Mouse (Mus musculus) limb, embryonic 10.5 days (tissue): ENCODE measurements around the gene Jaml. TPM values are rescaled to one million over a fixed set of nuclear protein-coding genes. Genes with fewer than 3 reads are reported as not detected.

Experiments
- DNase-seq: peaks from one replicate; pipeline ENCODE4 v3.0.0-alpha.2; 2017; ENCODE audit warnings: low spot score
- H3K27ac ChIP-seq: fragments of 300-500 bp; sonication (generic); 2 replicates; pipeline ENCODE4 v1.5.1; 2016; ENCODE audit warnings: mild to moderate bottlenecking
- H3K27me3 ChIP-seq: fragments of 300-500 bp; sonication (generic); 2 replicates; pipeline ENCODE4 v1.6.1; 2016; ENCODE audit warnings: low read depth, mild to moderate bottlenecking; ENCODE audit not compliant: poor library complexity, severe bottlenecking
- H3K36me3 ChIP-seq: fragments of 300-500 bp; sonication (generic); 2 replicates; pipeline ENCODE4 v1.6.1; 2016; ENCODE audit warnings: mild to moderate bottlenecking, moderate library complexity
- H3K4me1 ChIP-seq: fragments of 300-500 bp; sonication (generic); 2 replicates; pipeline ENCODE4 v1.6.1; 2016
- H3K4me3 ChIP-seq: fragments of 300-500 bp; sonication (generic); 2 replicates; pipeline ENCODE4 v1.5.1; 2016; ENCODE audit warnings: mild to moderate bottlenecking, moderate library complexity
- H3K9me3 ChIP-seq: fragments of 300-500 bp; sonication (generic); replicated peaks from 2 replicates; pipeline ENCODE4 v1.6.1; 2016; ENCODE audit warnings: mild to moderate bottlenecking
- whole genome bisulfite sequencing: fragments of 180-500 bp; shearing (Covaris S2); methylation state at CpG from one replicate; pipeline ENCODE4 v1.1.7; 2016; 5-methylcytosine and 5-hydroxymethylcytosine counted together
- polyA plus RNA-seq: library from polyadenylated mRNA; unstranded; fragments of >200 nt; fragmentation: Nextera tagmentation; extraction: Ambion mirVana; gene quantifications from 2 replicates; pipeline ENCODE4 v1.2.1, GENCODE M21; 2016

The Jaml gene
- polyA plus RNA-seq, 1 experiment from 2014 or later: 6.3 TPM

DNA sequence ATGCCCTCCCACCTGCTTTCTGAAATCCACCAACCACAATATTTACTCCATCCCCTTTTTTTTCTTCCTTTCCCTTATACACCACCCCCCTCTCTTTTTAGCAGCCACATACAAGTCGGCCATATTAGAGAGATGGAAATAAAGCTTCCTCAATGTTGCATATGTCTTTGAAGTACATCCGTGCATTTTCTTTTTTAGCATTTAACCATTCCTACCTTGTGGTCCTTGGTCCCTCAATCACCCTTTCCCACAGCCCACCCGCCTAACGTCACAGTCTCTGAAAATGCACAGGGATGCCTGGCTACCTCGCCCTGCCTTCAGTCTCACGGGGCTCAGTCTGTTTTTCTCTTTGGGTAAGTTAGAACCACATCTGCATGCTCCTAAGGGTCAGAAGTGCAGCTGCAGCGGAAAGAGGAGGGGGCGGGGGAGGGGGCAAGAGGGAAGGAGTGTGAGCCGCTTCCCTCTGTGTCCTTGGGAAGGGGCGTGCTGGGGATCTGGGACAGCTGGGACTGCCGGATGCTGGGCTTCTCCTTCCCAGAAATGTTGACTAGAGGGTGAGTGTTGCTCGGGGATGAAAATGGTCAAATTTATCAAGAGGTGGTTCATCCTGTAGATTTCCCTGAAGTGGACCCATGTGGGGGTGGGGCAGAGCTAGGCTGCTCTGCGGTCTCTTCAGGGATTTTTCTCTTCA, 38.9 kb downstream of the Jaml start, which contains the start of gene Scn2b:
Gene Scn2b, plus strand, starts transcription at position 42 of the 691 bp plus-strand sequence.
- peak; percentile 74 for DNase-seq
- Histone ChIP-seq H3K4me3 (peak within 1 kb of the TSS; percentile 69), H3K4me1 (peaks cover 75% of the 10 kb centered on the region), H3K27me3 (no peaks in the 10 kb centered on the region), H3K27ac (peak within 1 kb of the TSS; percentile 95), H3K36me3 (no peaks in the 10 kb centered on the region; the same call in 1 of the 2 replicates), H3K9me3 (no peaks in the 10 kb centered on the region)
- WGBS: 1% methylated on average over 13 of the region's 13 CpGs

DNA sequence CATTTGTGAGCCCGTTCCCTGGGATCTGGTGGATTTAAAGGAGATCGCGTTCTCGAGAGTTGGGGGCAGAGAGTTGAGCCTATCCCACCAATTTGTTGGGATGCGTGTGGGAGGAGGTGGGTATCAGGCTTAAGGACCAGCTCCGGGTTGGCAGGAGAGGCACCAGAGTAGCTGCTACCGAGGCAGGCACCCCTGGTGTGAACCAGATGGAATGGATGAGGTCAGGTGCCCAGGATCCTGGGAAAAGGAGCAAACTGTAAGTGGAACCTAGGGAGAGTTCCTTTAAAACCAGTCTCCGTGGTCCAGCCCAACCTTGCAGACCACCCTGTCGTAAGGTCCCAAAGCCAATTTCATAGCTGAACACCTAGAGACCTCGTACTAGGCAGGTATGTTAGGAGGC, 39.6 kb downstream of the Jaml start:
- H3K4me3 ChIP-seq: peak overlapping the region; percentile 69
- peak overlapping the region; percentile 95 for H3K27ac ChIP-seq
- peaks cover 75% of the 10 kb centered on the region for H3K4me1 ChIP-seq
- H3K36me3 ChIP-seq: no peaks in the 10 kb centered on the region; the same call in 1 of the 2 replicates
- no peaks in the 10 kb centered on the region for H3K9me3 ChIP-seq
- 23% methylated on average over 10 of the region's 10 CpGs for WGBS
- DNase-seq: no peak
- no peaks in the 10 kb centered on the region for H3K27me3 ChIP-seq

DNA sequence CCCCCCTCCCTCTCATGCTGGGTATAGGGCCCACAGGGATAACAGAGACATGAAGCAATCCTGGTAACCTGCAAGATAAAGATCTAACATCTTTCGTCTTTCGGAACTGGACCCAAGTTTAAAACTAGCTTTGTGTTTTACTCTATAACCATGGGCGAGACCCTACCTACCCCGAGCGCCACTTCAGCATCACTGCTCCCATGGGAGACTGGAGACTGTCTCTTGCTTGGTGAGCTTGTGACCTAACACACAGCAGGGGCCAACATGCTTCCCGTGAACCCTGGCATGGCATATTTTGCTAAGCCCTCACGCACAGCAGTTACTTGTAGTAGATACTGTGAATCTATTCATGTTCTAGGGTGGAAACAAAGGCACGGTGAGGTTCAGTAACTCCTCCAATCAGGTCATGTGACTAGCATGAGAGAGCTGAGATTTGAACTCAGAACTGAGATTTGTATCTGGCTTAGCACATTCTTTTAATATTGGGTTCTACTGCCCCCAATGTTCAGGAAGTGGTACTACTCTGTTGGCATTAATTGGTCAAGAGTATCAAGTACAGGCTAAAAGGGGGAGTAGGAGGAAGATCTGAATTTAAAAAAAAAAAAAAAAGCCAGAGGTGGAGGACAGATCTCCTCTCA, 40.5 kb downstream of the Jaml start:
- Histone ChIP-seq H3K4me3 (peak overlapping the region; percentile 69), H3K9me3 (no peaks in the 10 kb centered on the region), H3K27me3 (no peaks in the 10 kb centered on the region), H3K4me1 (peaks cover 73% of the 10 kb centered on the region), H3K36me3 (peaks cover under 1% of the 10 kb centered on the region), H3K27ac (peak overlapping the region; percentile 95; the same call in 1 of the 2 replicates)
- DNase-seq: no peak
- 95% methylated on average over 8 of the region's 8 CpGs for WGBS

DNA sequence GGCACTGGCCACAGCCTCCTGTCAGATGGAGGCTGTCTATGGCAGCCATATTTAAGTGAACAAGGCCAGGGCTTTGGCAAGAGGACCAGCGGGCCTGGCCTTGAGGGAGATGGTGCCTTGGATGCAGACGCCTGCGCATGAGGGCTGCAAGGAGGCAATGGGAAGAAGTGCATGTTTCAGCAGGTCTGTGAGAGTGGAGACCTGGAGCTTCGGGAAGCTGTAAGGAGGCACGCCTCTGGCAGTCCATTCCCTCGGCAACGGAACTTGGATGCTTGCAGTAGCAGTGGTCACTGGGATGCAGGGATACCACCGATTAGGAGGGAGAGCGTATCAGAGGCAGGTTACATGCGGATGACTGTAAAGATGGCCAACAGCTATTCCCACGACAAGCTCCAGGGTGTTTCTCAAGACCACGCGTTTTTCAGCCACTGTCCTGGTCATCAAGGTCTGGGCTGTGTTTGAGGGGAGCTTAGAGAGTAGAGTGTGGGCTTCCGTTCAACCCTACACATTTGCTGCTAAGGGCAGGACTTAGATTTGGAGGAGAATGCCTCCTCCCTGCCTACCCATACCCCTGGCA, 41.1 kb downstream of the Jaml start:
- 86% methylated on average over 14 of the region's 14 CpGs for WGBS
- peaks cover 69% of the 10 kb centered on the region for H3K4me1 ChIP-seq
- no peaks in the 10 kb centered on the region for H3K27me3 ChIP-seq

DNA sequence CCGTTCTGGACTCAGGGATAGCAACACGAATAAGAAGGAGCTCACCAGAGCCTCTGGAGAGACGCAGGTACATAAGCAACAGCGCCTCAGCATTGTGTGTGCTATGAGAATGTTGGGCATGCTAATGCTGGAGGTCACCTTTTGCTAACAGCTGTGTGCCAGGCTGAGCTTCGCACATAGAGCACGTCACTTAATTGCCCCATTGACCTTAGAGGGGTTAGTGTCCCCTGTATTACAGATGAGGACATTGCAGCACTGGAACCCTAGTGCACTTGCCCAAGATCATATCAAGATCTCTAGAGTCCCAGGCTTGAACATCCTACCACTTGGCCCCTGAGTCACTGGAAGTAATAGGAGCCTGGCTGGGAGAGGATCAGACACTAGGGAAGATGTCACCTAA, 41.6 kb downstream of the Jaml start:
- Histone ChIP-seq H3K27ac (no peak overlapping the region), H3K36me3 (peaks cover 12% of the 10 kb centered on the region), H3K27me3 (no peaks in the 10 kb centered on the region), H3K9me3 (no peaks in the 10 kb centered on the region), H3K4me3 (no peak overlapping the region), H3K4me1 (peaks cover 64% of the 10 kb centered on the region)
- DNase-seq: no peak
- 81% methylated on average over 6 of the region's 6 CpGs for WGBS

More for the DNA sequence above, 41.1 kb downstream of the Jaml start:
- H3K4me3 ChIP-seq: no peak overlapping the region
- peaks cover 7% of the 10 kb centered on the region for H3K36me3 ChIP-seq
- no peak for DNase-seq
- H3K27ac ChIP-seq: no peak overlapping the region
- H3K9me3 ChIP-seq: no peaks in the 10 kb centered on the region

DNA sequence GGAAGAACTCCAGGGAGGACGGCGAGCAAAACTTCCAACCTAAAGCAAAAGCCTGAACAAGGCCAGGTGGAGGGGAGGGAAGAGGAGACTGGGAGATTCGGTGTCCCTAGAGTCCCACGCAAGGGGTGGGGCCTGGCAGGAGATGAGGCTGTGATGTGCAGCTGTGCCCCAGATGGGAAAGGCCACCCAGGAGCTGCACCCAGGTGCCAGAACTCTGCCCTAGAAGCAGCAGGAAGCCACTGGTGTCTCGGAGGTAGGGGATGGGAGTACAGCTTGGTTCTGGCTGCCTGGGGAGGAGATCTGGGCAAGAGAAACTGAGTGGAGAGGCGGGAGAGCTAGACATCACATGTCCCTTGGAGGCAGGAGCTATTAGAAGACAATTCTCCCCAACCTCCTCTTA, 42.0 kb downstream of the Jaml start:
- peaks cover 17% of the 10 kb centered on the region for H3K36me3 ChIP-seq
- H3K27ac ChIP-seq: no peak overlapping the region
- 45% methylated on average over 6 of the region's 6 CpGs for WGBS
- no peak for DNase-seq
- H3K27me3 ChIP-seq: no peaks in the 10 kb centered on the region
- no peaks in the 10 kb centered on the region for H3K9me3 ChIP-seq
- H3K4me3 ChIP-seq: no peak overlapping the region
- peaks cover 59% of the 10 kb centered on the region for H3K4me1 ChIP-seq

DNA sequence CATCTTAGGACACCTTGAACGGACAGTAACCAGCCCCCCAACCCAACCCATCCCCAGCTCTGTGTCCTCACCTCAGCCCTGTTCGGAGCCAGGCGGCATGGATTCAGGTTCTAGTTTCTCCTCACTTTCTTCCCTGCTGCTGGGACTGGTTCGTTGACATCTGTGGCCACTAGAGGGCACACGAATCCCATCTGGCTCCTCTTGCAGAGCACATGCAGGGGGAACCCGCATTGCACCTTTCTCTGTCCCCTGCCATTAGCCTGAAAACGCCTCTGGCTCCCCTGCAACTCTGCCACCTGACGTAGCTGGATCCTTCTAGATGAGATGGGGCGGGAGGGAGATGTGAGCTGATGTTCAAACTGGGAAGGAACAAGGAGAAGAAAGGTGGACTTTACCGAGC, 42.8 kb downstream of the Jaml start:
- no peaks in the 10 kb centered on the region for H3K27me3 ChIP-seq
- 4% methylated on average over 10 of the region's 10 CpGs for WGBS
- H3K4me1 ChIP-seq: peaks cover 59% of the 10 kb centered on the region
- no peaks in the 10 kb centered on the region for H3K9me3 ChIP-seq
- H3K4me3 ChIP-seq: peak overlapping the region; percentile 25
- H3K36me3 ChIP-seq: peaks cover 24% of the 10 kb centered on the region
- peak; percentile 85 for DNase-seq
- H3K27ac ChIP-seq: peak overlapping the region; percentile 71

DNA sequence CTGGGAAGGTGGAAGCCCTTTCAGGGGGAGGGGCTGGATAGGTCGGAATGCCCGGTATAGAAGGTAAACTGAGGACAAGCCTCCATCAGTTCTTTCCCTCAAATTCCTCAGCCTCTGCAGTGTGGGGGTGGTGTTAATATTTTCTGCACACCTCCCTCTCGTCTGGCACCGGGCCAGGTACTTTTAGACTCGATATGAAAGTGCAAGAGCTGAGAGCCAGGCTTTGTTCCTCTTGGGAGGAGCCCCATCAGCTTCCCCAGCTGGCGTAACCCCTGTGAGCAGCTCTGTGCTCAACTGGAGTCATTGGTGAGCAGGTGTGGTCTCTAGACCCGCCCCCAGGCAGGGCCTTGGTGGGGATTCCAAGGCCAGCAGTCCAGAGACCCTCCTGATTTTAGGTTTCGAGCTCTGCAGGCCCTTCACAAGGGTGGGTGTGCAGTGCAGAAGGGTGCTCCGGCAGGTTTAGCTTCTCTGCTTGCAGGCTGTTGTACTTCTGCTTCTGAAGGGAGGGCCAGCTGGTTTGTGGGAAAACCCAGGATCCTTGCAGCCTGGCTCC, 43.3 kb downstream of the Jaml start:
- 36% methylated on average over 9 of the region's 9 CpGs for WGBS
- Histone ChIP-seq H3K27ac (peak overlapping the region; percentile 71), H3K4me1 (peaks cover 57% of the 10 kb centered on the region), H3K4me3 (peak overlapping the region; percentile 25), H3K9me3 (no peaks in the 10 kb centered on the region), H3K27me3 (no peaks in the 10 kb centered on the region), H3K36me3 (peaks cover 29% of the 10 kb centered on the region)
- DNase-seq: no peak

DNA sequence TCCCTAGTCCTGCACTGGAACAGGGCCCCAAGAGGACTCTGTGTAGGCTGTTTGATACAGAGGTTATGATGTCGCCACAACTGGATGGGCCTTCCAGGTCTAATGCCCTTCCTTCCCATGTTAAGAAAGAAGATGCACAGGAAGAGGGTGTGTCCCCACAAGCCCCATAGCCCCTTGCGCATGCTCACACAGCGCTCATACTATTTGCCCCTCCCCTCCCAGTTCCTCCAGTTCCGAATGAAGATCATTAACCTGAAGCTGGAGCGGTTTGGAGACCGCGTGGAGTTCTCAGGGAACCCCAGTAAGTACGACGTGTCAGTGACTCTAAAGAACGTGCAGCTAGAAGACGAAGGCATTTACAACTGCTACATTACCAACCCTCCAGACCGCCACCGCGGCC, 46.2 kb downstream of the Jaml start:
- Histone ChIP-seq H3K4me1 (peaks cover 39% of the 10 kb centered on the region), H3K27ac (no peak overlapping the region), H3K27me3 (no peaks in the 10 kb centered on the region), H3K36me3 (peaks cover 39% of the 10 kb centered on the region), H3K9me3 (no peaks in the 10 kb centered on the region), H3K4me3 (no peak overlapping the region)
- 92% methylated on average over 14 of the region's 14 CpGs for WGBS
- no peak for DNase-seq

DNA sequence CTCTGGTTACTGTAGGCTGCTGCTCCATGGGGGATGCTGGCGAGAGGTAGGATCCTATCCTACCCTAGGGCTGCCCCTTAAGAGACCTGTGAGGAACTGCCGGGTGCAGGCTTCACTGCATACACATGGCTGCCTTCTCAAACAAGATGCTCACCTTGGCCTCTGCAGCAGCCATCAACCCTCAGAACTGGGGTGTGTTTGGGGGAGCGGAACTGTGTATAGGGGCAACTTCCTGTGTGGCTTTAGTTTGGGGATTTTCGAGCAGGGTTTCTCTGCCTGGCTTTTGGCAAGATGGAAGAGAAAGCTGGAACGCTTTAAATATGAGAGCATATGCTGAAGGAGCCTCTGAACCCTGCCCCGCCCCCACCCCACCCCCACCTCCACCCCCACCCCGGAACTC, 48.0 kb downstream of the Jaml start:
- Histone ChIP-seq H3K27ac (no peak overlapping the region), H3K36me3 (peaks cover 39% of the 10 kb centered on the region), H3K4me3 (no peak overlapping the region), H3K4me1 (peaks cover 23% of the 10 kb centered on the region), H3K9me3 (no peaks in the 10 kb centered on the region), H3K27me3 (no peaks in the 10 kb centered on the region)
- no peak for DNase-seq
- 65% methylated on average over 7 of the region's 7 CpGs for WGBS

DNA sequence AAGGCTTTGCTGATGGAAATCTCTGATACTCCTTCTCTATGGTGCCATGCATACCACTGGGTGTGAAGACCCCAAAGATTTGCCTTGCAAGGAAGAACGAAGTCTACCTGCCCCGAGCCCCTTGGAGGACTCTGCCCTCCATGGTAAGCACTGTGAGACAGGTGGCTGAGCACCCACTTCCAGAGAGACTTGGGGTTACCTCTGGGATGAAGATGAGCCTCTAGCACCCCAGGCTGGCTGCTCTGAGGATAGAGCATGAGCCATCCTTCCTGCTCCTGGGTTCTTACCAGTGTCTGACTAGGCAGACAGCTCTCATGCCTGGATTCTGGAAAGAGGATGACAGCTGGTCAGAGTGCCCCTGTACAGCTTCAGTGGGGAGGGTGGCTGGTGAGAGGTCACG, 51.1 kb downstream of the Jaml start:
- no peak overlapping the region for H3K4me3 ChIP-seq
- no peaks in the 10 kb centered on the region for H3K9me3 ChIP-seq
- peaks cover 31% of the 10 kb centered on the region for H3K36me3 ChIP-seq
- 87% methylated on average over 3 of the region's 3 CpGs for WGBS
- peaks cover 37% of the 10 kb centered on the region for H3K4me1 ChIP-seq
- 0 out of 2 replicates have a peak, but pooled peaks cover 5% of the 10 kb centered on the region for H3K27me3 ChIP-seq
- DNase-seq: no peak
- H3K27ac ChIP-seq: no peak overlapping the region

DNA sequence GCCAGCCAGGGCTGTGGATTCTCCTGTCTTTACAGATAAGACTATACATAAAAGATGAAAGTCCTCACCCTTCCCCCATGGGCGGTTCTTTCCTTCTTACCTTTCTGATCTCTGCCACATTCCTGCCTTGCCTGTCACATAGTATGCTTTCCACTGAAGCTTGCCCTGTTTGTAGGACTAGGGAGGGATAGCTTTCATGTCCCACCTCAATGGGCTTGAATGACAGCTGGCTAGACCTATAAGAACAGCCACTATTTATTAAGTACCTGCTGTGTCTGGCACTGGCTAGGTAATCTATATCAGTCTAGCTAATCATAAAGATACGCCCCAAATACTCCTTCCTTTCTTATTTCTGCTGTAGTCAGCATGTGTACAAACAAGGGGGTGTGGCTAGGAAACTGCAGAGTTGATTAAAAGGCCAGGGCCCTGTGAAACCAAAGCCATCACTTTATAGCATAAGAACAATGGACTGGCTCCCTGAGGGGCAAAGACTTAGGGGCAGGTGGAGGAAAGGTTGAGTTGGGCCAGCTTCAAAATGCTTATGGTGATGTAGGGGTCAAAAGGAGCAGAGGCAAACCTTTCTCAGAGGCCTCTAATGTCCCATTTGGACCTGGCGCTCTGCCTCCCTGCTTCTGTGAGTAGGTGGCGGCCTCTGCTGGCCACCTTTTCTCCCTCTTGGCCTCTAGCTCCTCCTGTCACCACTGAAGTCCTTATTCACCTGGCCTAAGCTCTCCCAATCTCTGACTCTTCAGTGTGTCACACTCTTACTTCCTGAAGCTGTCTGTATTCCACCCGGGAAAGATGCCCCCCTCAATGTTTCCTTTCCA, 54.7 kb downstream of the Jaml start:
- peak; percentile 72 for DNase-seq
- Histone ChIP-seq H3K4me3 (no peak overlapping the region), H3K27ac (no peak overlapping the region), H3K4me1 (peaks cover 63% of the 10 kb centered on the region), H3K9me3 (no peaks in the 10 kb centered on the region), H3K27me3 (peaks cover 28% of the 10 kb centered on the region; the same call in 1 of the 2 replicates), H3K36me3 (peaks cover 4% of the 10 kb centered on the region; the same call in 1 of the 2 replicates)
- WGBS: 23% methylated on average over 5 of the region's 5 CpGs
